Mouse (Mus musculus) granulocyte monocyte progenitor cell, adult 5-6 weeks (primary cell): Measurements from ENCODE around the gene Dtl. TPM values are rescaled to one million over a fixed set of nuclear protein-coding genes. Genes with fewer than 3 reads are reported as not detected.
"Not testable (repeated sequence)": the region's sequence is repeated elsewhere in the genome, so short reads cannot be mapped to it uniquely, and the experiment has no call there.

Experiments
- ATAC-seq: replicated peaks from 2 replicates; pipeline ENCODE4 v1.8.0; 2016; ENCODE audit warnings: mild to moderate bottlenecking, moderate TSS enrichment, inconsistent platforms; ENCODE audit not compliant: poor library complexity, severe bottlenecking
- total RNA-seq, 2 experiments: library from RNA; stranded (forward) in 1 of 2; stranded (reverse) in 1 of 2; fragments of 200-712, 200-1000 nt in 1 of 2; fragments of >200 nt in 1 of 2; fragmentation: Nextera tagmentation in 1 of 2; gene quantifications; 2 replicates each; pipeline ENCODE4 v1.2.3; 2014 to 2017

The Dtl gene
- total RNA-seq, 2 experiments from 2014 or later: 76.1 to 90.6 TPM

DNA sequence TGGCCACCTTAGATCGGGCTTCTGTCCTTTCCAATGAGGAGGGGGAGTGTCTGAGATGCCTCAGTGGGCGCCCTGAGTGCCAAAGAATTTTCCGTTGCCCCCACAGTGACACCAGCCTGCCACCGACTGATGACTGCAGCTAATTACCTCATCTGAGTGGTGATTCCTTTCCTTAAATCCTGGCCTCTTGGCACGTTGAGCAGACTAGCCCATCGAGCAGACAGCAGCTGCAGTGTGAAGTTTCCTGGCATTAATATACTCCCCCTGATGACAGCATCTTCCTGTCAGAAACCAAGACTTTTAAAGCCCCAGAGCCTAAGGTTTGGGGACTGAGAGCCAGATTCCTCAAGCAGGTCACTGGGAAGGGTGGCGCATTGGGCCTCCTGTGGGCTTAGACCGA lies 53.9 kb downstream of the Dtl start:
- no peak for ATAC-seq

DNA sequence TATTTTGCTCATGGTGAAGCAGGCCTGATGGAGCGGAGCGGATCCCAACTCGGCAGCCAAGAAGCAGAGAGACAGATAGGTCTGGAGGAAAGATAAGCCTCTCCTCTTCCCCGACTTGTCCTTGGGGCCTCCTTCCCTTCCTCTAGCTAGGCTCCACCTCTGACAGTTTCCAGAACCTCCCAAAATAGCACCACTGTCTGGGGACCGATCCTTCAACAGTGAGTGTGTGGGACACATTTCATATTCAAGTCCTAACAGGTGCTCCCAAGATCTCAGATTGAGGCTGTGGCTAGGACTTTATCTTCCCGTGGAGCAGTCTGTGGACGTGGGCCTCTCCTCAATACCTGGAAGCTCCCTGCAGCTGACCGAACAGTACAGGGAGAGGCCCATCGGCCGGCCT lies 54.7 kb downstream of the Dtl start:
- ATAC-seq: no peak

DNA sequence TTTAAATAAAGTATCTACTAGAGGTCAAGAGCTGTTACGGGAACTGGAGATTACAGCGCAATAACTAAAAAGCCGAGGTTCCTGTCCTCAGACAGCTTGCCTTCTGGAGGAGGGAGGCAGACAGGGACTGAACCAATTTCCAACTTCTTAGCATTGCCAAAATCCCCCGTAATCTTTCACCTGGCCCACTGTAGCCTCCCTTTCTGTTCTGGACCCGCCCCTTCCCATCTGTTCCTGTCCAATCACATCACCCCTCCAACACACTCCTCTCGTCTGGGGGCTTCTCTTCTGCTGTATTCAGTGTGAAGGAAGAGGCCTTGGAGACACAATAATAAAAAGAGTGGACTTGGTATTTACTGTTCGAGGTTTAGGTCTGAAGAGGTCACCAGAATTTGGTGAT lies 55.1 kb downstream of the Dtl start:
- ATAC-seq: no peak

DNA sequence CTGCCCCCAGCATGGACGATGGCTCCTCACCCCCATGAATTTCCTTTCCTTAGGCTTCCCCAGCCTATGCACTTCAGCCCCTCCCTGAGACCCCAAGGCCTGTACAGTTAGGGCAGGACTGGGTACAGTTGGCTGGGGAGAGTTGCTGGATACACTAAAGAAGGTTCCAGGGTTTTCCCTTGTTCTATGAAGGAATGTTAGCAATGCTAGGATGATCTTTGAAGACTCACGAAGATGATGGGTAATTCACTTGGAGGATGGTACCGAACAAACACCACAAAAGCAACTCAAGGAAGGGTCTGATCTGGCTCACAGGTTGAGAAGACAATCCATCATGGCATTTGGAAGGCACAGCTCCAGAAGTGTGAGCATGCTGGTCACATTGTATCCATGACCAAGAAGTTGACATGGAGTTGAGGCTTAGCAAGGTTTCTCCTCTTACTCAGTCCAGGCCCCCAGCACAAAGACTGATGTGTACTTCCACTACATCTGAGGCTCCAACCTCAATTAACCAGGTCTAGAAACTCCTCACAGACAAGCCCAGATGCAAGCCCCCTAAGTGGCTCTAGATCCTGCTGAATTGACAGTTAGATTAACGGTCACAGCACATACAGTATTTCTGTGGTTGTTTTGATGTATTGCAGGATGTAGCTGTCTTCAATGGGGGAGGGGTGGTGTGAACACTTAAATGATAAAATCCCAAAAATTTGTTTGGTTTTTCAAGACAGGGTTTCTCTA lies 55.8 kb downstream of the Dtl start:
- ATAC-seq: peak; percentile 33; the same call in 1 of the 2 replicates

DNA sequence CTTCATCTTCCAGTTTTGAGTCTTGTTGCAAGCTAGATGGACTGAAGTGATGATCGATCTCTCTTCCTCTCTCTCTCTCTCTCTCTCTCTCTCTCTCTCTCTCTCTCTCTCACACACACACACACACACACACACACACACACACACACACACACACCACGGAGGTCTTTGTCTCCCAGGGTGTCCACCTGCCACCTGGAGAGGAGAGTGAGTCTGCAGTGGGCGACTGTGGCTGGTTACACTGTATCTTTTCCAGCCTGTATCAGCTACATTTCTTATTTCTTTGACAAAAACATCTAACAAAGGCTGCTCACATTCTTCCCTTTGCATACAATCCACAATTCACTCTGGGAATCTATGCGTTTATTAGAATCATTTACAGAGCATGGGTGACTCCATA lies 56.4 kb downstream of the Dtl start:
- no peak for ATAC-seq

DNA sequence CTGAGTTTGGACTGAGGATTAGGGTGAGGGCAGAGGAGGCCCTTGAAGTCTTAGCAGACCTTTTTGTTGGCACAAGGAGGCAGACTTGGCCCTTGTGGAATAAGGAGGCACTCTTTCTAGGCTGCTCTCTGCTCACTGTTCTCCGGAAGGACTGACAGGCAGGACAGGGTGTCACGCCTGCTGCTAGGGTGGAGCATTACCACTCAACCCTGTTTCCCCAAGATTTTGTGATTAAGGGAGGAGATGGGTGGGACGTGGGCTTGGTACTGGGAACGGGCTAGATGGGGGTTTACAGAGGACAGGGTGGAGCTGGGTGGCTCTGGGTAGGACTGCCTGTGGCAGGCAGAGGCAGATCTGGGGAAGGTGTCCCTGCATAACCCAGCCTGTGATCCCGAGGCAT lies 57.4 kb downstream of the Dtl start:
- ATAC-seq: no peak

DNA sequence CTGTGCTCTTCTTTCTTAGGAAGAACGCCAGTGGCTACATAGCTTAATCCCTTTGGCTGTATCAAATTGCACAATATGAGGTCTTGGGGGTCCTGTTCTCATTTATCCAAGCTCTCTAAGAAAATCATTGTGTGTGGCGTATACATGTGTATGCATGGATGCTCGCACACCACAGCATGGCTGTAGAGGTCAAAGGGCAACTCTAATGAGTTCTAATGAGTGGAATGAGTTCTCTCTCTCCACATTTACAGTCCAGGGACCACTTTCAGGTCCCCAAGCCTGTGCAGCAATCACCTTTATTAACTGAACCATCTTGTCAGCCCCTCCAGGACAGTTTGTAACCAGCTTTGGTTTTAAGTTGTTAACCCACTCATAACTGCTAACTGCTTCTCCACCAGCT lies 58.3 kb downstream of the Dtl start:
- ATAC-seq: no peak

DNA sequence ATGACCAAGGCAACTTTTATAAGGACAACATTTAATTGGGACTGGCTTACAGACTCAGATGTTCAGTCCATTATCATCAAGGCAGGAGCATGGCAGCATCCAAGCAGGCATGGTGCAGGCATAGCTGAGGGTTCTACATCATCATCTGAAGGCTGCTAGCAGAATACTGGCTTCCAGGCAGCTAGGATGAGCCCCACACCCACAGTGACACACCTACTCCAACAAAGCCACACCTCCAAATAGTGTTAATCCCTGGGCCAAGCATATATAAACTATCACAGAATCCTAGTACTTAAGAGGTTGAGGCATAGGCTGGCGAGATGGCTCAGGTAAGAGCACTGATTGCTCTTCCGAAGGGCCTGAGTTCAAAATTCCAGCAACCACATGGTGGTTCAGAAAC lies 59.0 kb downstream of the Dtl start:
- not testable (repeated sequence) for ATAC-seq

DNA sequence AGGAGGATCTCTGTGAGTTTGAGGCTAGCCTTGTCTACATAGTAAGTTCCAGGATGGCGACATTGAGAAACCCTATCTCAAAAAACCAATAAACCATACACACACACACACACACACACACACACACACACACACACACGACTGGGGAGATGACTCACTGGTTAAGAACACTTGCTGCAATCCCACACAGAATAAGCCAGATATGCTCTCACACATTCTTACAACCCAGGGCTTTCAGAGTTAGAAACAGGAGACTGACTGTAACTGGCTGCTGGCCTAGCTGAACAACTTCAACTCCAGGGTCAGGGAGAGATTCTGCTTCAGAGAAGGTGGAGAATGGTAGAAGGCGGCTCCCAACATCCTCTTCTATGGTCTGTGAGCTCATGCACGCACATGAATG lies 62.1 kb downstream of the Dtl start:
- no peak for ATAC-seq

DNA sequence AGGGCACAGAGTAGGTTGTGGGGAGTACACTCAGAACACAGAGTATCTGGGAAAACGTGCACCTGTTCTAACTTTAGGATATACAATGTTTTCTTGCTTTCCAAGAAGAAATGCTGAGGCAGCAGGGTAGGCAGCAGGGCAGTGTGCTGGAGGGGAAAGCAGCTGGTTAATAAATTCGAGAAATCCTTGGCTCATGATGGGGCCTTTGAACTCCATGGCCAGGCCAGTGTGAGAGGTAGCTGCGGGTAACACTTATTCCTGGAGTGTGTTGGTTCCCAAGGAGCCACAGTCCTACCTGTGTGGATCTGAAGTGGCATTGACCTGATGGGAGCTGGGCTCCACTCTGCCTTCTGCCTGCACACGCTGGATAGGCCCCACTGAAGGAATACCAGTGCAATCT lies 63.0 kb downstream of the Dtl start:
- no peak for ATAC-seq

DNA sequence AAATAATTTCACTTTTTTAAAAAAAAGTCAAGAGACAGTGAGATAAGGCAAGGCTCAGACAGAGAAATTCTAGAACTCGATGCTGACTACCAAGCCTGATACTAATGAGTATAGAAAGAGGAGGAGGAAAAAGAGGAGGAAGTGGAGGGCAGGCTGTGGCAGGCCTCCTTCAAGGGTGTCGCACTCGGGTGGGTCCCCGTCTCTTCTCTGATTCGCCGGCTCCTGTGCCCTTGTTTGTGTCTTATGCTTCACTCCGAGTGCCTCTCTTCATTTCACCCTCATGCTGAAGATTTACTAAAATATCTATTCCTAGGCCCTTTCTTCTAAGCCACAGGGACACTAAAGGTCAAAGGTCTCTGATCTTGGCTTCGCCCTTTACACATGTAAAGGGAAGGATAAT lies 63.8 kb downstream of the Dtl start:
- ATAC-seq: no peak

DNA sequence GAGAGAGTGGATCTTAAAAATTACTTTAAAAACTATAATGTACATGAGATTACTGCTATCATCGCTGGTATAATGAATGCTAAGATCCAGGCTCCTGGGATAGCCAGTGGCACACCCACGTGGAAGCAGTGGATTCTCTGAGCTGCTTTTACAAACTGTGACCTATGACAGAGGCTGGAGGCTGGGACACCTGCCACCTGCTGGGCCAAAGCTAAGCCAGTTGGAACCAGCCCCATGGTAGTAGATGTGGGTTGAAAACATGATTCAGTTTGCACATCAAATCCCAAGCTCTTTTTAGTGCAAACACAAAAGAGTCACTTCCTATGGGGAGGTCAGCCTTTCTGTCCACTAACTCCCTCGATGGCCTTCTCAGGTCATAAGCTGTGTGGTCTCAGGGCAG lies 65.5 kb downstream of the Dtl start:
- no peak for ATAC-seq

DNA sequence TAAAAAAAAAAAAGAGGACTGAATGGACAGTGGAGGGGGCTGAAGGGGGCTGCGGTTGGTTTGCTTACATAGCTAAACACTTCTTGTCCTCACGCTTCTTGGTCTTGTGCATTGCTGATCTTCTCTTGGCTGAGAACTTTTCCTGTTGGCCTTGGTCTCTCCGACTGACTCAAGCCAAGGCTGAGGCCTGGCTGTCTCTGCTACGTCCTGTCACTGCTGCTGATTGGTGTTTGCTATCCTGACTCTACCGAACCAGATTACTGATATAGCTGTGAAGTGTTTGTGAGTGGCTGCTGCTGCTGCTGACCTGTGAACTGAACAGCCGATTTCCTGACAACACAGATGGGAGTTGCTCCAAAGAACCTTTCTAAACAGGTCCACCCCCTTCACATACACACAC lies 66.2 kb downstream of the Dtl start:
- ATAC-seq: no peak

DNA sequence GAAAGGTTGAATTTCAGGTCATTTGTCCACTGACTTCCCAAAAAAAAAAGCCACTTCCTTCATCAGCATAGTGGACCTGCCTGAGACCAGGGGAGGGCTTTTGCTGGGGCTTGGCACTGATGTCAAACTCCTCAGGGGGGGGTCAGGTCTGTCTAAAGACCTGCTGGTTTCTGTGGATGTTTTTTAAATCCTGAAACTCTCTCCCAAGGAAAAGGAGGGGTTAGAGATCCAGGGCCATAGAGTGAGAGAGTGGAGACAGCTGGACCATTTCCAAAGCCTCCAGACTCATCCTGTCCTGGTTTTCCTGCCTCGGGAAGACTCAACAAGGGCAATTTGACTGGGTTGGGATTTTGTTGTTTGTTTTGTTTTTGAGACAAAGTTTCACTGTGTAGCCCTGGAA lies 68.6 kb downstream of the Dtl start:
- ATAC-seq: no peak

DNA sequence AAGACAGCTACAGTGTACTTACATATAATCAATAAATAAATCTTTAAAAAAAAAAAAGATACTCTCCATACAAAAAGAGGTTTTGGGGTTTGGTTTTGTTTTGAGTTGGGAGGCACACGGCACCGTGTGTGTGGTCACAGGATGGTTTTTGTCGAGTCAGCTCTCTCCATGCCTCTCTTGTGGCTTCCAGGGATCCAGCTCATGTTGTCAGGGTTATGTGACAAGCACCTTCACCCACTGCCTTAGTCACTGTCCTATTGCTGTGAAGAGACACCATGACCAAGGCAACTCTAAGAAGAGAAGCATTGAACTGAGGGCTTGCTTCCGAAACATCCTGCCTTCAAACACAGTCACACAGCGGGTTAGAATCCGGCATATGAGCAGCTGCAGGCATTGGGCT lies 75.7 kb downstream of the Dtl start:
- ATAC-seq: no peak

DNA sequence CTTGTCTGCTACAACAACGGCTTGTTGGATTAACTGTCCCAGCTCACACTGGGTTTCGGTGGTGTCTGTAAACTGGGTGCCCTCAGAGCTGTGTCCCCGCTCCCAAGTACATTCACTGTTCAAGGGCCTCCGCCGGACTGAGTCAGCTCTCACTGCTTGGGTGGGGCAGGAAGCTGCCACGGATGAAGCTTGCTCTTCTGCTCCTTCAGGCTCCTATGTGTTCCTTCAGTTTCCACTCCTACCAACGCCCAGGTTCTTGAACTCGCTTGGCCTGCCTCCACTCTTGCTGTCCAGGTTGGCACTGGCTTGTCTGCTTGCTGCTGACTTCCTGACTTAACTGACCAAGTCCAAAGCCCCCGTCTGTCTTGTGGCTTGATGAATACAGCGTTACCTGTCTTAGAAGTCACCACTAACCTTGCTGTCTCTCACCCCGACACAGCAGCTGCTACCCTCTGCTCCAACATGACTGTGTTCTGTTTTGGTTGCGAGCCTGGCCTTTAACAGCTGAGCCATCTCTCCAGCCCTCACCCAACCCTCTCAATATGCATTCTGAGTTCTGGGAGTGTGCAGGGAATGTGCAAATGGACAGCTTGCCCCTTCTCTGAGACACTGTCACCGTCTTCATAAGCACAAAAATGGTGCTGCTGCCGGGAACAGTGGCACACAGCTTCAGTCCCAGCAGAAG lies 76.9 kb downstream of the Dtl start:
- ATAC-seq: no peak

DNA sequence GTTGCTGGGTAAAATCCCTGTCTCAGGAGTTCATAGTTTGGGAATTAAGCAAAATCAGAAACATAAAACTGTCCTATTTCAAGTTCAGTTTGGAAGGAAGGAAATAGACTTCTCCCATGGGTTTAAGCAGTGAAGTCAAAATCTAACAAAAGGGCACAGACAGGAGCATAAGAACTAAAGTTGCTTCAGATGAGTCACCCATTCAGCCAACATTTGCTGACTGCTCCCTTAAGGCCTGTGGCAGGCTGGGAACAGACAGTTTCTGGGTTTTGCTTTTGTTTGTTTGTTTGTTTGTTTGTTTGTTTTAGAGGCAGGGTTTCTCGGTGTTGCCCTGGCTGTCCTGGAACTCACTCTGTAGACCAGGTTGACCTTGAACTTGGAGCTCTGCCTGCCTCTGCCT lies 78.7 kb downstream of the Dtl start:
- no peak for ATAC-seq

DNA sequence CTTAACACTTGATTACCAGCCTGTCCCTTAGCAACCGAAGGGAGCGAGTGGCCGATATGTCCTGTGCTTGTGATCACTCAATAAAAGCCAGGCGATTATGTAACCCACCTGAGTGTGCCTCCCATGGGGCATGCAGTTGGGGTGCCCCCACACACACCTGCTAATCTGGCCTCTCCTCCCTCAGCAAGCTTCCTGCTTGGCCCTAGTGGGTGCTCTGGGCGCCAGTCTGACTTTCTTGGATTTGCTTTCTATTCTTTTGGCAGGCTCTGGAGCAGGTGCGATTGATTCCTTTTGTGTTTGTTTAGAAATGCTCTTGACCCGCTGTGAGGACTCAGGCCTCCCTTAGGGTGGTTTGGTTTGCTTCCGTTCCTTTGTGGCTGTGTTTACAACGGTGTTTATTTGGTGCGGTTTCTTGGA lies 80.3 kb downstream of the Dtl start:
- ATAC-seq: no peak

DNA sequence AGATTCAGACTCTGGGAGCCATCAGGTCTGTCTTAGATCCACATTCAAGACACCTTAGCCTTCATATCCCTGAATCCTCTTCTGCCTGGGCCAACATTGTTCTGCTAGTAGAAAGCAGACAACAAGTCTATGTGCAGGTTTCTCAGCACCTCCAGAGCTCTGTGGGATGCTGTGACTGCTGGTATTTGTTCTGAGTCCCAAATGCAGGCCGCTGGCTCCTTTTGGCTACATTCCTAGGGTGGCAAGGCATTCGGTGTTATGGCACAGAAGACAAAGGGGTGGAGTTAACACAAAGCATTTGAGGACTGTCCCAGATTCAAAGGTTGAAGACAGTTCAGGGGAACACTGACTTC lies 81.1 kb downstream of the Dtl start:
- ATAC-seq: no peak

DNA sequence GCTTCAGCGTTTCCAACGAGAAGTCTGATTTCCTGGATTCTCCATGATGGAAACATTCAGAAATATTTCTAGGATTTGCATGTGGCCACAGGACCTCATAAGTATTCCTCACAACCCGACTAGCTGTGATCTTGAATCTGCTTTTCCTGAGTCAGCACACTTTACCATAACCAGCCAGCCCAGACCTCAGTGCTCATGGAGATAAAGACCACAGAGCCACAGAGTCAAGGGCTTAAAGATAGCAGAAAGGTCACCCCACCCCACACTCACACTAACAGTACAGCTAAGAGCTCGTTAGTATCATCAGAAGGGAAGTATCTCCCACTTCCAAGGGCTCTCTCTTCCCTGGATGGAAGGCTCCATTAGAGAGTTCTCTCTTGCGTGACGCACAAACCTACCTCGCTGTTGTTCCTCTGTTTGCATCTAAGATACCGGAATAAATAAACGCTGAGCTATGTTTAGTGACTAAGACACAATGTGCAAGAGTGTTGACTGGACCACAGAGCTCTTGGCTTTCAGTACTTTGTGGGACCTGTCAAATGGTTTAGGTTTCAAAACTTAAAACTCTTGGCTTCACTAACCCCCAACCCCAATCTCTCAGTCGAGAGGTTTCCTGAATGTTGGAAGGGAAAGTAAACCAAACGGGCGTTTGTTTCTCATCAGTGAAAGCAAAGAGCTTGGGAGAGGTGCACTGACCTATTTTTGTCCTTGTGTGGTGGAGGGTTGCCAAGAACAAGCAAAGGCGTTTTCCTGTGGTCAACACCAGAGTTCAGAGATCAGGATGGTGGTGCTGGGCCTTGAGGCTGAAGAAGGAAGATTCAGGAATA lies 81.7 kb downstream of the Dtl start:
- no peak for ATAC-seq

DNA sequence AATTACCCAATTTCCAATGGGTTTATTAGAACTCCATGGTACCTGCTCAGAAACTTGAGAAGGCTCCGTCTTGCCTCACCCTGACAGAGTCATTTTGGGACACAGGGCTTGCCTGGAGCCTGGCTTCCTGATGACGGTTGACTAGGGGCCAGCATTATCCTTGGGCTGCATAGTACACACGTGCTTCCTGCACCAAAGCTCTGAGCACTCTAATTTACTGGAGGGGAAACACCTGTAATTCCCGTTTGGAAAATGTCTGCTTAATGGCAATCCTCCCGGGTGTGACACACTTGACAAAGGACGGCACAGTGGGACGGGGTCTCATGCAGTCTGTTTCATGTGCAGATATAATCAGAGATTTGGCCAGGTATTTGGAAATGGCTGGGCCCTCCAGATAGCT lies 84.9 kb downstream of the Dtl start:
- no peak for ATAC-seq
